Mouse (Mus musculus) forebrain, postnatal 0 days (tissue): ENCODE measurements at regions not wholly inside any gene's neighbourhood (a gene's known extent, or its start where the extent isn't known, plus 50 kb on each side); places are given as distances from the start of the nearest gene placed in this dataset.
A peak's percentile ranks its signal among the peaks of the same experiment; 100 is the strongest.

Experiments used
- ATAC-seq: fragments of 200-750 bp; cut with Nextera tagmentation; 2 replicates; pipeline ENCODE4 v1.8.0; 2017; ENCODE audit warnings: mild to moderate bottlenecking, moderate library complexity
- DNase-seq: peaks from one replicate; pipeline ENCODE4 v3.0.0-alpha.2; 2015
- H3K27ac ChIP-seq: fragments of 300-500 bp; sonication (generic); 2 replicates; pipeline ENCODE4 v1.5.1; 2014; ENCODE audit warnings: low read depth, mild to moderate bottlenecking, antibody characterized with exemption, low read length, moderate library complexity, mixed read lengths
- H3K27me3 ChIP-seq: fragments of 300-500 bp; sonication (generic); 2 replicates; pipeline ENCODE4 v1.6.1; 2014; ENCODE audit warnings: mild to moderate bottlenecking, low read length, mixed read lengths; ENCODE audit not compliant: insufficient read depth
- H3K36me3 ChIP-seq: fragments of 300-500 bp; sonication (generic); 2 replicates; pipeline ENCODE4 v1.6.1; 2014; ENCODE audit warnings: mild to moderate bottlenecking, moderate library complexity; ENCODE audit not compliant: insufficient read depth
- H3K4me1 ChIP-seq: fragments of 300-500 bp; sonication (generic); 2 replicates; pipeline ENCODE4 v1.6.1; 2014; ENCODE audit warnings: antibody characterized with exemption; ENCODE audit not compliant: insufficient read depth
- H3K4me2 ChIP-seq: fragments of 300-500 bp; sonication (generic); 2 replicates; pipeline ENCODE4 v1.6.1; 2014; ENCODE audit warnings: low read depth, mild to moderate bottlenecking, moderate library complexity
- H3K4me3 ChIP-seq: fragments of 300-500 bp; sonication (generic); 2 replicates; pipeline ENCODE4 v1.5.1; 2014; ENCODE audit warnings: low read depth, low read length, mixed read lengths
- H3K9ac ChIP-seq: fragments of 300-500 bp; sonication (generic); 2 replicates; pipeline ENCODE4 v1.6.1; 2014; ENCODE audit warnings: mild to moderate bottlenecking
- H3K9me3 ChIP-seq: fragments of 300-500 bp; sonication (generic); 2 replicates; pipeline ENCODE4 v1.6.1; 2016; ENCODE audit warnings: low read length
- CTCF ChIP-seq: sonication (generic); IDR thresholded peaks from 2 replicates; pipeline ENCODE4 v1.5.1; 2016; ENCODE audit warnings: antibody characterized with exemption, control low read depth, low read depth
- WGBS: fragments of 180-500 bp; shearing (Covaris S2); extraction: QIAGEN DNeasy Blood & Tissue Kit; methylation state at CpG from one replicate; pipeline ENCODE4 v1.1.7; 2014; 5-methylcytosine and 5-hydroxymethylcytosine counted together

- H3K9me3 ChIP-seq: no peaks in the 10 kb centered on the region
- H3K27ac ChIP-seq: no peak overlapping the region
- no peak overlapping the region for H3K4me2 ChIP-seq
- no peak overlapping the region for H3K4me3 ChIP-seq
- peak; percentile 70 for ATAC-seq
- 60% methylated on average over 3 of the region's 3 CpGs for WGBS
- H3K9ac ChIP-seq: no peak overlapping the region
- peak; percentile 39 for DNase-seq
- TF ChIP-seq CTCF: no peak
- no peaks in the 10 kb centered on the region for H3K27me3 ChIP-seq
- H3K4me1 ChIP-seq: no peaks in the 10 kb centered on the region
- H3K36me3 ChIP-seq: no peaks in the 10 kb centered on the region
These were observed 917.3 kb downstream of the Brinp3 start for GRCm38 (mm10) chr1:147411816-147412215.

GRCm38 (mm10) chr1:147440402-147440801 is 945.8 kb downstream of the Brinp3 start:
- DNase-seq (no peak), ATAC-seq (no peak)
- TF ChIP-seq CTCF: no peak
- Histone ChIP-seq H3K36me3 (no peaks in the 10 kb centered on the region), H3K27ac (no peak overlapping the region), H3K4me2 (no peak overlapping the region), H3K9me3 (no peaks in the 10 kb centered on the region), H3K9ac (no peak overlapping the region), H3K4me1 (no peaks in the 10 kb centered on the region), H3K4me3 (no peak overlapping the region), H3K27me3 (no peaks in the 10 kb centered on the region)
- WGBS: 91% methylated on average over 5 of the region's 5 CpGs

- DNase-seq: no peak
- Histone ChIP-seq H3K9ac (no peak overlapping the region), H3K4me3 (no peak overlapping the region), H3K4me1 (no peaks in the 10 kb centered on the region), H3K36me3 (no peaks in the 10 kb centered on the region), H3K9me3 (no peaks in the 10 kb centered on the region), H3K27me3 (no peaks in the 10 kb centered on the region), H3K4me2 (no peak overlapping the region), H3K27ac (no peak overlapping the region)
- no peak for TF ChIP-seq CTCF
- WGBS: 69% methylated on average over 3 of the region's 3 CpGs
- no peak for ATAC-seq
These were observed 952.0 kb downstream of the Brinp3 start for GRCm38 (mm10) chr1:147446601-147447000.
